Mouse (Mus musculus) midbrain, embryonic 11.5 days (tissue): ENCODE measurements around the gene Grik5. TPM values are rescaled to one million over a fixed set of nuclear protein-coding genes. Genes with fewer than 3 reads are reported as not detected.

Experiments
- ATAC-seq: fragments of 200-750 bp; cut with Nextera tagmentation; 2 replicates; pipeline ENCODE4 v1.8.0; 2017; ENCODE audit warnings: moderate TSS enrichment, moderate library complexity; ENCODE audit not compliant: low FRiP score
- DNase-seq: peaks from one replicate; pipeline ENCODE4 v3.0.0; 2015; ENCODE audit warnings: low spot score; ENCODE audit errors: missing footprints
- H3K27ac ChIP-seq: fragments of 300-500 bp; sonication (generic); 2 replicates; pipeline ENCODE4 v1.5.1; 2014; ENCODE audit warnings: low read depth, low read length
- H3K27me3 ChIP-seq: fragments of 300-500 bp; sonication (generic); 2 replicates; pipeline ENCODE4 v1.6.1; 2014; ENCODE audit warnings: mild to moderate bottlenecking, low read length, moderate library complexity, mixed read lengths; ENCODE audit not compliant: control insufficient read depth, insufficient read depth
- H3K36me3 ChIP-seq: fragments of 300-500 bp; sonication (generic); 2 replicates; pipeline ENCODE4 v1.6.1; 2014; ENCODE audit warnings: mild to moderate bottlenecking, low read length, moderate library complexity, mixed read lengths; ENCODE audit not compliant: control insufficient read depth, insufficient read depth
- H3K4me1 ChIP-seq: fragments of 300-500 bp; sonication (generic); 2 replicates; pipeline ENCODE4 v1.6.1; 2014; ENCODE audit warnings: low read length; ENCODE audit not compliant: control insufficient read depth, insufficient read depth
- H3K4me2 ChIP-seq: fragments of 300-500 bp; sonication (generic); 2 replicates; pipeline ENCODE4 v1.6.1; 2014; ENCODE audit warnings: mild to moderate bottlenecking, moderate library complexity
- H3K4me3 ChIP-seq: fragments of 300-500 bp; sonication (generic); 2 replicates; pipeline ENCODE4 v1.5.1; 2014; ENCODE audit warnings: low read depth, low read length
- H3K9ac ChIP-seq: fragments of 300-500 bp; sonication (generic); 2 replicates; pipeline ENCODE4 v1.6.1; 2014; ENCODE audit warnings: low read length
- H3K9me3 ChIP-seq: fragments of 300-500 bp; sonication (generic); 2 replicates; pipeline ENCODE4 v1.6.1; 2016; ENCODE audit warnings: low read length; ENCODE audit not compliant: control insufficient read depth
- WGBS: fragments of 180-500 bp; shearing (Covaris S2); extraction: QIAGEN DNeasy Blood & Tissue Kit; methylation state at CpG from one replicate; pipeline ENCODE4 v1.1.7; 2014; 5-methylcytosine and 5-hydroxymethylcytosine counted together
- polyA plus RNA-seq: library from polyadenylated mRNA; unstranded; fragments of >200 nt; fragmentation: Nextera tagmentation; extraction: Ambion mirVana; gene quantifications from 2 replicates; pipeline ENCODE4 v1.2.1, GENCODE M21; 2014

The Grik5 gene
- polyA plus RNA-seq, 1 experiment from 2014 or later: 9.3 TPM

DNA sequence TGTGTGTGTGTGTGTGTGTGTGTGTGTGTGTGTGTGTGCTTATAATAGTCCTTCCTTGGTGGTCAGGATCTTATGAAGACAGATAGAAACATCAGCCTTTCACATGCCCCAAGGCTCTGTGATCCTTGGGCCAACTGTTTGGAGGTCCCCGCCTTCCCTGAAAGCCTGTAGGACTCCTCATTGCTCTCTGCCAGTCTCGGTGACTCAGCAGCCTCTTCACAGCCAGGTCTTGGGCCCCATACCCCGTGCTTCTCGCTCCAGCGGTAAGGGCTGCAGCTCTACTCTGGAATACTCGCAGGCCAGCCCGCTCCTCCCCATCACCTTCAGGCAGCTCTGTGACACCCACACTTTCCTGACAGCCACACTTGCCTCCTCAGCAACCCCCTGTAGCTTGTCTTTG, 45.7 kb downstream of the Grik5 start:
- Histone ChIP-seq H3K9ac (no peak overlapping the region), H3K4me2 (no peak overlapping the region), H3K4me3 (no peak overlapping the region), H3K27ac (no peak overlapping the region), H3K4me1 (no peaks in the 10 kb centered on the region), H3K9me3 (no peaks in the 10 kb centered on the region), H3K36me3 (peaks cover 10% of the 10 kb centered on the region; the same call in 1 of the 2 replicates), H3K27me3 (no peaks in the 10 kb centered on the region)
- DNase-seq (no peak), ATAC-seq (no peak)
- WGBS: 58% methylated on average over 7 of the region's 7 CpGs

DNA sequence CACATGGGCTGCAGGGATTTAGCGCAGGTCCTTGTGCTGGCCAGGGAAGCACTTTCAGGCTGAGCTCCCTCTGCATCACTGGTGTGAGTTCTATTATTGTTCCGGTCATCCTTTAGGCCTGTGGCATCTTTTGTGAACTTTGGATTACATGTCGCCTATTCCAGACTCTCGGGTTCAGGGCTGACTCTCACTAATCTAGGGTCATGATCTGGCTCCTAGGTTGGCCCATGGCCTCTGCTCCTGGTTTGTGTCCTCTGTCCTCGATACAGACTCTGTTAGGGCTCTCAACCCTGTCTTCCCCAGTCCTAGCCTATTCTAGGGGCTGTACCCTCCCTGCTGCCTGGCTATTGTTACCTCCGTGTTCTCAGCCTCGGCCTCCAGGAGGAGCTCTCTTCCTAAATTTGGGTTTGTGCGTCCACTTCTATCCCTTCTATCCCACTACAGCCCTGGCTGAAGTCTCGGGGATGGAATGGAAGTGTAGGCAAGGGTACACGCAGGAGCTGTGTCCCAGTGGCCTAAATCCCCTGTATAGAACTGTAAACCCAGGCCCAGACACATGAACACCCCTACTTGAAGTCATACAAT, 46.2 kb downstream of the Grik5 start:
- ATAC-seq (no peak), DNase-seq (peak; percentile 84)
- H3K36me3 ChIP-seq: peaks cover 13% of the 10 kb centered on the region; the same call in 1 of the 2 replicates
- H3K4me2 ChIP-seq: no peak overlapping the region
- H3K9ac ChIP-seq: no peak overlapping the region
- H3K27me3 ChIP-seq: no peaks in the 10 kb centered on the region
- no peak overlapping the region for H3K27ac ChIP-seq
- H3K4me3 ChIP-seq: no peak overlapping the region
- 58% methylated on average over 10 of the region's 10 CpGs for WGBS
- no peaks in the 10 kb centered on the region for H3K9me3 ChIP-seq
- no peaks in the 10 kb centered on the region for H3K4me1 ChIP-seq

DNA sequence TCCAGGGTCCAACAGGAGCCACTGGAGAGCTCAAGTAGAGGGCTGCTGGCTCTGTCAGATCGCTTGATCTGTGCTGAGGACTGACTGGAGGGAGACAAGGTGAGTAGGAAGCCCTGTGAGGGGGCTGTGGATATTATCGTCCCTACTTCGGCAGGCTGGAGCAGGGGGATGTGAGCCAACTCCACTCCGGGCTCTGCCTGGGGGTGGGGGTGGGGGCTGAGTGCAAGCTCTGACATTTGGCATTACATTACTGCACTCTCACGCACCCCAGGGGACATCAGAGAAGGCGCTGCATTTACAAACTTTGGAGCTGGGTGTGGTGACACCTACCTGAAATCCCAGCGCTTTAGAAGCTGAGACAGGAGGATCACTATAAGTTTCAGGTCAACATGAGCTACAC, 60.6 kb downstream of the Grik5 start:
- H3K9ac ChIP-seq: no peak overlapping the region
- peaks cover 53% of the 10 kb centered on the region for H3K27me3 ChIP-seq
- DNase-seq (no peak), ATAC-seq (no peak)
- H3K4me2 ChIP-seq: no peak overlapping the region
- H3K4me3 ChIP-seq: no peak overlapping the region
- no peak overlapping the region for H3K27ac ChIP-seq
- 64% methylated on average over 7 of the region's 7 CpGs for WGBS
- no peaks in the 10 kb centered on the region; the same call in none of the 2 replicates for H3K36me3 ChIP-seq
- no peaks in the 10 kb centered on the region for H3K9me3 ChIP-seq
- peaks cover 17% of the 10 kb centered on the region for H3K4me1 ChIP-seq

DNA sequence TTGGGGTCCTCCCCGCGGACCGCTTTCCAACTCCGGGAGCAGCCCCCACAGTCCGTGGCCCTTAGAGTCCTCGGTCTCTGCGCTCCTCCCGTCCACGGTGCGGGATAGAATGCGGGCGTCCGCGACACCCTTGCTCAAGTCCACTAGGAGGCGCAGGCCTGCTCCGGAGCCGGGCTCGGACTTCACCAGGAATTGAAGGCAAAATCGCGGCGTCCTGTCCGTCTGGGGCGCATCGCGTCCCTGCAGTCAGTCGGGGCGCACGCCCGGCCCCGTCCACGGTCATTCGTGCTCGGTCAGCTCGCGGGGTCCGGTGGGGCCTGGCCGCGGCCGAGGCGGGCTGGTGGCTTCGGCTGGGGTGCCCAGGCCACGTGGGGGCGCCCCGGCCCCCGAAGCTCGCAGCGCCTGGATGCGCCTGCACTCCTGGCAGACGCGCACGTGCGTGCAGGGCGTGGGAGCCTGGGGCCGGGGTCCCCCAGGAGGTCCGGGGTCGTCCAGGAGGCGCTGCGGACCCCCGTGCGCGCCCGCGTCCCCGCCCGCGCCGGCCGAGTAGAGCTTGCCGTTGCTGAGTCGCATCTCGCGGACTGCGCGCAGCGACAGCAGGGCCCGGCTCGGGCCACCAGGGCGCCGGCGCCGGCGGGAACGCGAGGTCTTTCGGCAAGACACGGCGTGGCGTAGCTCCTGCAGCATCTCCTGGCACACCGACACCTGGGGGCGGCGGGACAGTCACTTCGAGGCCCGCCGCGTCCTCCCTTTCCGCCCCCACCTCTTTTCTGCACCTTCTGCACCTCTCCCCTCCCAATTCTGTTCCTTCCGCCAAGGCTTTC, 61.8 kb downstream of the Grik5 start:
- Histone ChIP-seq H3K27me3 (peaks cover 57% of the 10 kb centered on the region), H3K4me2 (peak overlapping the region; percentile 56), H3K4me3 (peak overlapping the region; percentile 28), H3K9me3 (no peaks in the 10 kb centered on the region), H3K27ac (0 out of 2 replicates have a peak overlapping the region, but pooled peaks have one; percentile 40), H3K36me3 (no peaks in the 10 kb centered on the region; the same call in 1 of the 2 replicates), H3K4me1 (peaks cover 25% of the 10 kb centered on the region), H3K9ac (peak overlapping the region; percentile 43)
- 1% methylated on average over 94 of the region's 97 CpGs for WGBS
- ATAC-seq: peak; percentile 31
- peak; percentile 92 for DNase-seq

DNA sequence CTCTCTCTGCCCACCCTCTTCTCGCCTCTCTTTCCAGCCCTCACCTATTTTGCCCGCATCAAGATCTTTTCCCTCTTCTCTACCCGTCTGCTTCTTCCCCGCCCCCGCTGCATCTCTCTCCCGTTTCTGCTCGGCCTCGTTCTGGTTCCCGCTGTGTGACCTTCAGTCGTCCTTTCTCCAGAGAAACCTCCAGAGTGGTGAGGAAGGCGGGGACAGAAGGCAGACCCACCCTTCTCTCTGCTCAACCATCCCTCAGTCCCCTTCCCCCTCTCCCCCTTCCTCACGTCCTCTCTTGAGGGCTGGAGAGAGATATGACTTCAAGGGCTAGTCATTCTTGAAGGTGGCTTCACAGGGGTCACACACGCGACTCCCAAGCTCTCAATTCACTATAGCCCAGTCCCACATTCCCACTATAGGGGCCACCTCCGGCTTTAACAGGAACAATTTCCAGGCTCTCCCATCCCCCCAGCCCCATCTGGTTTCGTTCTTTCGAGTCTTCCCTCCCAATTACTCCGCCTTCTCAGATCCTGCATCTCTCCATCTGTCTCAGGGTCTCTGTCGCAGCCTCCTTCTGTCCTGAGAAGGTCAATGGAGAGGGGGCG, 62.9 kb downstream of the Grik5 start:
- Histone ChIP-seq H3K4me3 (no peak overlapping the region), H3K9ac (peak overlapping the region; percentile 4; the same call in 1 of the 2 replicates), H3K27ac (peak overlapping the region; percentile 77), H3K27me3 (peaks cover 59% of the 10 kb centered on the region), H3K4me2 (peak overlapping the region; percentile 26), H3K36me3 (no peaks in the 10 kb centered on the region), H3K9me3 (no peaks in the 10 kb centered on the region), H3K4me1 (peaks cover 29% of the 10 kb centered on the region)
- 7% methylated on average over 20 of the region's 20 CpGs for WGBS
- DNase-seq (peak; percentile 92), ATAC-seq (peak; percentile 24; the same call in 1 of the 2 replicates)

DNA sequence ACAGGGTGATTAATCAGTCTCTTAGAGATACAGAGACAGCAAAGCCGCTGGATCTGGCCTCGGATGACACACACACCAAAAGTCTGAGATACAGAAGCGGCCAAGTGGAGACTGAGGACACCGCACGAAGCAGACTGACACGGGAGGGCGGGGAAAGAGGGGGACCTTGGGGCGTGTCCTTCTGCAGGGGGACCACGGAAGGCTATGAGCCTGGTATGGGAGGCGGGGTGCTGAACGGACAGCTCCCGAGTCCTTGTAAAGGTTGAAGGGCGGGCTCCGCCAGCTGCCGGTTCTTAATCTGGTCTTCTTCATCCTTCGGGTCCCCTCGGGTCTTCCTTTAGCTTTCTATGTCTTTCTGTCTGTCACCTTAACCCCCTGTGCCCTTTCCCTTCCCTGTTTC, 63.5 kb downstream of the Grik5 start:
- WGBS: under 1% methylated on average over 17 of the region's 17 CpGs
- Histone ChIP-seq H3K4me3 (peak overlapping the region; percentile 8; the same call in 1 of the 2 replicates), H3K4me2 (peak overlapping the region; percentile 26), H3K36me3 (no peaks in the 10 kb centered on the region), H3K4me1 (peaks cover 29% of the 10 kb centered on the region), H3K9ac (peak overlapping the region; percentile 4; the same call in 1 of the 2 replicates), H3K27ac (peak overlapping the region; percentile 77), H3K9me3 (no peaks in the 10 kb centered on the region), H3K27me3 (peaks cover 59% of the 10 kb centered on the region)
- ATAC-seq (no peak), DNase-seq (peak; percentile 94)

DNA sequence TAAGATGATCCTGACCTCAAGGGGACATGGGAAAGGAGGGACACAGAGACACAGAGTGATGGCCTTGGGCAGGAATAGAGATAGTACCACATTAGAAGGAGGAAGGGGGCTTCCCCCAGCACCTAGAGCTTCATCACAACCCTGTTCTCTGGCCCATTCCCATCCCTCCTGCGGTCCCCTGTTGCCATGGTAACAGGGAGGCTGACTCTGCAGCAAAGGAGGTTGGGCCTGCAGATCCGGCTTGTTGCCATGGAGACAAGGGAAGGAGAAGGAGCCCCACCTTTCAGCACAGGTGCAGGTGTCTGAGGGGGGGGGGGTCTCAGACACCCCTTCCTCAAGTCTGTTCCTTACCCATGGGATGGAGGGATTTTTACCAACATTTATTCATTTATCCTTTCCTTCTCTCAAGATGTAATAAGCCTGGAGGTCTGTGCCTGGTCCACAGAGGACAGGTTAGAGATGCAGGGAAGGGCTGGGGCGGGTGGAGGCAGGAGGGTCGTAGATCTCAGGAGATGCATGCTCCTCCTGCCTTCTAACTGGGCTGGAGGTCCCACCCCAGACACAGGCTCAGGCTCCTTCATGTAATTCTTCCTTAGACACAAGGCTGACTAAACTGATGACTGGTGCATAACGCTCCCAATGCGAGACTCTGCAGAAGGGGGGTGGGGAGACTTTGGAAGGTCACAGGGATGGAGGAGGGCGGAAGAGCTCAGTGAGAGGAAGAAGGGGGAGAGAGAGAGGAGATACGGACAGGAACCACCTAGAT, 64.4 kb downstream of the Grik5 start:
- peak overlapping the region; percentile 4; the same call in 1 of the 2 replicates for H3K9ac ChIP-seq
- DNase-seq (peak; percentile 90), ATAC-seq (peak; percentile 17; the same call in 1 of the 2 replicates)
- WGBS: 17% methylated on average over 8 of the region's 8 CpGs
- H3K9me3 ChIP-seq: no peaks in the 10 kb centered on the region
- no peak overlapping the region for H3K4me3 ChIP-seq
- H3K27ac ChIP-seq: peak overlapping the region; percentile 77
- H3K36me3 ChIP-seq: no peaks in the 10 kb centered on the region
- peak overlapping the region; percentile 26; the same call in 1 of the 2 replicates for H3K4me2 ChIP-seq
- peaks cover 59% of the 10 kb centered on the region for H3K27me3 ChIP-seq
- H3K4me1 ChIP-seq: peaks cover 31% of the 10 kb centered on the region

DNA sequence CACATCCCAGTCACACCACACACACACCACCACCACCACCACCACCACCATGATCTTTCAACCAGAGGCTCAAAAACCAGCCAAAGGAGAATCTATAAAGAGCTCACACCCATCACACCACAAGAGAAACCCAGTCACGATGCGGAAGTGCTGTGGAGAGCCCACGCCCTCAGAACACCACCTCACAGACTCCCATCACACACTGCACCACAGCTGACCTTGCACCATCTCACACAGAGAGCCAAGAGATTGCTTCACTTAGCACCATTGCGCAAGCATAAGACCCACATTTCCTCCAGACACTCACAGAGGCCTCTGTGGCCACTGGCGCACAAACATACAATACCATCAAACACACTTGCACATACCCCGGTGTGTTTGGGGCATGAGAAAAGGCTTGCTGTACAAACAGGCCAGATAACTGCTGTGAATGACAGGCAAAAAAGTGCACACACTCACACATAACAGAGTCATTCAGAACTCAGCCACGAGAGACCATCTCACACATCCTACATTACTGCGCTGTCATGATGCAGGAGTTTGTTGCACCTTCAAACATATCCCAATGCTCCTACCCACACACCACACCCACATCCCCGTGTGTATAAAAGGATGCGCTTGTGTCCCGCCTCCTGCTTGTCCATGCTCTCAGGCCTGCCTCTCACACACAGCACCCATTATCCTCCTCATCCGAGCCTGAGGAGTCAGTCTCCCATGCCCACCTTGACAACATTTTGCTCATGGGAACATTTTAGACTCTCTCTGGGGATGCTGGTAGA, 65.4 kb downstream of the Grik5 start:
- H3K4me2 ChIP-seq: no peak overlapping the region
- 0 out of 2 replicates have a peak overlapping the region, but pooled peaks have one; percentile 3 for H3K27ac ChIP-seq
- WGBS: 78% methylated on average over 12 of the region's 12 CpGs
- no peak overlapping the region for H3K4me3 ChIP-seq
- H3K36me3 ChIP-seq: no peaks in the 10 kb centered on the region
- no peak overlapping the region for H3K9ac ChIP-seq
- peaks cover 56% of the 10 kb centered on the region for H3K27me3 ChIP-seq
- ATAC-seq: no peak
- peaks cover 31% of the 10 kb centered on the region for H3K4me1 ChIP-seq
- no peaks in the 10 kb centered on the region for H3K9me3 ChIP-seq
- DNase-seq: no peak
